ENCODE assay signal across 8 mouse cellular contexts in the genomic region with DNA sequence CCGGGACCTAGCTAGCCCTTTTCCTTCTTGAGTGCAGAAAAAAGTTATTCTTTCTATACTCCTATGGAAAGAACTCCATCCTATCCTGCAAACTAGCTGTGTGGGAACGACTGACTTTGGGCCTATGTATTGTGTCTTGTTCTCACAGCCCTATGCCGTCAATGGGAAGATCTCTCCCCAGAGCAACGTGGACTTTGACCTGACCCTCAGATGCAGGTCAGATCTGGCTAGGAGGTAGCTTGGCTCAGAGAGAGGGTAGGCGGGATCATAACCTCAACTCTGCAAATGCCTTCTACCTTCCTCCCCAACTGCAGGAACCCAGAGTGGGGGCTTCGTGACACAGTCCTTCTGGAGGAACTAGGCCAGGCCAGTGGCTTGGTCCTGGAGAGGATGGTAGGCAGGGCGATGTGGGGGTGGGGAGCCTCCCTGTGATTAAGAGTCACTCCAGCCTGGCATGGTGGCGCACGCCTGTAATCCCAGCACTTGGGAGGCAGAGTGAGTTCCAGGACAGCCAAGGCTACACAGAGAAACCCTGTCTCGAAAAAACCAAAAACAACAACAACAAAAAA. TPM values are rescaled to one million over a fixed set of nuclear protein-coding genes. Genes with fewer than 3 reads are reported as not detected.
DNase-seq lines count a peak whose midpoint lies in the region; ATAC-seq and TF ChIP-seq lines count a peak whose summit lies in the region.

No protein-coding gene starts in this region.

- WGBS in hindbrain, embryonic 13.5 days = 58% methylated on average over 10 of the region's 10 CpGs

- in situ Hi-C loops in CH12.LX (cut with MboI; ENCODE audit: low pct_ligation_motif_present, low pct_unique_long_range_greater_than_20kb, low sequenced_read_pairs) = no loop called here

- TF ChIP-seq CTCF in CH12.LX (conservative IDR thresholded peaks at IDR 0.05 in 1 of 2, IDR thresholded peaks at IDR 0.05 in 1 of 2; ENCODE audit: low read depth in 2 of 2, low read length in 2 of 2) = no peak

- peak; percentile 43 for DNase-seq in adrenal gland, adult 2 months
- DNase-seq in adrenal gland, postnatal 25 days = no peak
- no peak for DNase-seq in CH12.LX (ENCODE audit: extremely low read depth)
- DNase-seq in liver = peak; percentile 27
- DNase-seq in yolk sac, embryonic 10.5 days (ENCODE audit: low spot score) = peak; percentile 76
- DNase-seq in spleen, postnatal 36 days (ENCODE audit: low spot score in 2 of 2) = no peak
- no peak for DNase-seq in lung, postnatal 4 days

- no peak for TF ChIP-seq RAD21 in CH12.LX (IDR thresholded peaks at IDR 0.05; ENCODE audit: low read depth, low read length)

- ATAC-seq in hindbrain, embryonic 13.5 days (ENCODE audit: low FRiP score) = no peak

- peak overlapping the region; percentile 63 for H3K9ac ChIP-seq in CH12.LX (ENCODE audit: insufficient read depth, low read depth)
- H3K9ac ChIP-seq in hindbrain, embryonic 13.5 days = peak overlapping the region; percentile 87

- dilution Hi-C loops in CH12.LX (cut with MboI; ENCODE audit: extremely low pct_ligation_motif_present, extremely low pct_unique_long_range_greater_than_20kb, low sequenced_read_pairs) = no loop called here

- TF ChIP-seq EP300 in CH12.LX (IDR thresholded peaks at IDR 0.05; ENCODE audit: low read length) = no peak

- peak overlapping the region; percentile 22 to 93 (median 63) for H3K4me3 ChIP-seq in CH12.LX (replicated peaks in 1 of 3; ENCODE audit: low read depth in 2 of 3, low read length in 2 of 3, poor library complexity in 1 of 3)
- peak overlapping the region; percentile 80 for H3K4me3 ChIP-seq in hindbrain, embryonic 13.5 days

- TF ChIP-seq POLR2A in CH12.LX (IDR thresholded peaks at IDR 0.05; ENCODE audit: low read depth, low read length) = no peak

- H3K4me2 ChIP-seq in CH12.LX (ENCODE audit: insufficient read depth, low read depth, poor library complexity, severe bottlenecking) = peak overlapping the region; percentile 39
- peak overlapping the region; percentile 96 for H3K4me2 ChIP-seq in hindbrain, embryonic 13.5 days

- H3K27ac ChIP-seq in CH12.LX (ENCODE audit: insufficient read depth, low read depth) = no peak overlapping the region
- peak overlapping the region; percentile 97 for H3K27ac ChIP-seq in hindbrain, embryonic 13.5 days

- H3K79me2 ChIP-seq in CH12.LX (replicated peaks; ENCODE audit: control insufficient read depth, extremely low read depth, insufficient read depth, poor library complexity, severe bottlenecking) = no peaks in the 10 kb centered on the region

- H3K36me3 ChIP-seq in CH12.LX (replicated peaks in 1 of 2; ENCODE audit: control insufficient read depth in 1 of 2, insufficient read depth in 1 of 2, low read length in 1 of 2) = peaks cover 25 to 48% of the 10 kb centered on the region in 2 experiments
- H3K36me3 ChIP-seq in hindbrain, embryonic 13.5 days = peaks cover 22% of the 10 kb centered on the region

- no peaks in the 10 kb centered on the region for H3K9me3 ChIP-seq in CH12.LX (replicated peaks; ENCODE audit: low read length)
- H3K9me3 ChIP-seq in hindbrain, embryonic 13.5 days = no peaks in the 10 kb centered on the region

- H3K27me3 ChIP-seq in CH12.LX (replicated peaks) = peaks cover 15% of the 10 kb centered on the region
- no peaks in the 10 kb centered on the region for H3K27me3 ChIP-seq in hindbrain, embryonic 13.5 days

- peaks cover 6 to 18% of the 10 kb centered on the region in 2 experiments for H3K4me1 ChIP-seq in CH12.LX (ENCODE audit: control insufficient read depth in 1 of 2, insufficient read depth in 2 of 2)
- H3K4me1 ChIP-seq in hindbrain, embryonic 13.5 days (replicated peaks) = peaks cover 46% of the 10 kb centered on the region

TF ChIP-seq in CH12.LX, 34 proteins besides CTCF, POLR2A, EP300 and RAD21:
- TF ChIP-seq ZKSCAN1 (IDR thresholded peaks at IDR 0.05; ENCODE audit: borderline replicate concordance, low read depth, low read length) = no peak
- TF ChIP-seq MAX (IDR thresholded peaks at IDR 0.05; ENCODE audit: low read length) = no peak
- no peak for TF ChIP-seq POLR2AphosphoS2 (IDR thresholded peaks at IDR 0.05; ENCODE audit: low read depth, low read length)
- no peak for TF ChIP-seq MAFK (IDR thresholded peaks at IDR 0.05; ENCODE audit: insufficient replicate concordance, low read length)
- no peak for TF ChIP-seq PAX5 (IDR thresholded peaks at IDR 0.05; ENCODE audit: low read length)
- no peak for TF ChIP-seq E2F4 (IDR thresholded peaks at IDR 0.05; ENCODE audit: insufficient replicate concordance, low read depth, low read length)
TF ChIP-seq in CH12.LX: peak in this region for 0.

RNA-seq across cellular contexts. Expression of gene Mettl26, which starts 1.6 kb away (rescaled TPM):
- 100 to 1,000 TPM in 1 of 2 experiments, 10 to 100 TPM in 1; 90.9 to 141 TPM for total RNA-seq in adrenal gland, adult 2 months (2021)
- 350 and 376 TPM in 2 replicates for polyA plus RNA-seq in adrenal gland, adult 2 months (2012; rRNA removed)
- total RNA-seq in adrenal gland, postnatal 25 days (2021) = 116 and 144 TPM in 2 replicates
- total RNA-seq in CH12.LX (2012; rRNA removed) (43.6 and 52.5 TPM in 2 replicates), CH12.LX (2014; rRNA removed) (31.9 and 33.0 TPM in 2 replicates)
- polyA plus RNA-seq in CH12.LX (2012; ENCODE audit: insufficient read length, low read depth) = 29.8 and 32.0 TPM in 2 replicates
- polyA plus RNA-seq in hindbrain, embryonic 13.5 days (2015; fragmentation: Nextera tagmentation; extraction: Ambion mirVana) = 63.0 and 65.7 TPM in 2 replicates

RNA-seq across cellular contexts. Expression of gene Wfikkn1, which starts 4.2 kb away (rescaled TPM):
- total RNA-seq in adrenal gland, adult 2 months (2021) = 1 to 10 TPM in 1 of 2 experiments, under 1 TPM in 1; 0.52 to 2.1 TPM
- 2.1 and 2.5 TPM in 2 replicates for polyA plus RNA-seq in adrenal gland, adult 2 months (2012; rRNA removed)
- total RNA-seq in adrenal gland, postnatal 25 days (2021) = 2.7 and 3.3 TPM in 2 replicates
- total RNA-seq in CH12.LX (2012; rRNA removed) (0.25 and 0.34 TPM in 2 replicates), CH12.LX (2014; rRNA removed) (0.11 TPM in 1 of 2 replicates, not detected in the other)
- 0.48 and 0.69 TPM in 2 replicates for polyA plus RNA-seq in CH12.LX (2012; ENCODE audit: insufficient read length, low read depth)
- 0.45 and 0.63 TPM in 2 replicates for polyA plus RNA-seq in hindbrain, embryonic 13.5 days (2015; fragmentation: Nextera tagmentation; extraction: Ambion mirVana)

RNA-seq across cellular contexts. Expression of gene Mcrip2, which starts 7.9 kb away (rescaled TPM):
- 100 to 1,000 TPM; 302 to 466 TPM for total RNA-seq in adrenal gland, adult 2 months (2021)
- polyA plus RNA-seq in adrenal gland, adult 2 months (2012; rRNA removed) = 1,490 and 1,757 TPM in 2 replicates
- total RNA-seq in adrenal gland, postnatal 25 days (2021) = 479 and 493 TPM in 2 replicates
- total RNA-seq in CH12.LX (2012; rRNA removed) (16.1 and 16.5 TPM in 2 replicates), CH12.LX (2014; rRNA removed) (0.82 and 1.4 TPM in 2 replicates)
- polyA plus RNA-seq in CH12.LX (2012; ENCODE audit: insufficient read length, low read depth) = 1.7 and 2.2 TPM in 2 replicates
- polyA plus RNA-seq in hindbrain, embryonic 13.5 days (2015; fragmentation: Nextera tagmentation; extraction: Ambion mirVana) = 11.4 and 11.7 TPM in 2 replicates

RNA-seq across cellular contexts. Expression of gene Wdr90, which starts 15.1 kb away (rescaled TPM):
- total RNA-seq in adrenal gland, adult 2 months (2021) = 10 to 100 TPM; 13.9 to 15.1 TPM
- polyA plus RNA-seq in adrenal gland, adult 2 months (2012; rRNA removed) = 75.1 and 83.0 TPM in 2 replicates
- total RNA-seq in adrenal gland, postnatal 25 days (2021) = 26.7 and 28.0 TPM in 2 replicates
- total RNA-seq in CH12.LX (2012; rRNA removed) (31.9 and 38.0 TPM in 2 replicates), CH12.LX (2014; rRNA removed) (16.0 and 17.5 TPM in 2 replicates)
- polyA plus RNA-seq in CH12.LX (2012; ENCODE audit: insufficient read length, low read depth) = 19.9 and 23.8 TPM in 2 replicates
- 19.4 and 19.8 TPM in 2 replicates for polyA plus RNA-seq in hindbrain, embryonic 13.5 days (2015; fragmentation: Nextera tagmentation; extraction: Ambion mirVana)

RNA-seq across cellular contexts. Expression of gene Rhot2, which starts 31.8 kb away (rescaled TPM):
- 100 to 1,000 TPM; 107 to 127 TPM for total RNA-seq in adrenal gland, adult 2 months (2021)
- polyA plus RNA-seq in adrenal gland, adult 2 months (2012; rRNA removed) = 180 and 193 TPM in 2 replicates
- total RNA-seq in adrenal gland, postnatal 25 days (2021) = 124 and 130 TPM in 2 replicates
- total RNA-seq in CH12.LX (2012; rRNA removed) (16.2 and 26.1 TPM in 2 replicates), CH12.LX (2014; rRNA removed) (17.3 and 19.5 TPM in 2 replicates)
- polyA plus RNA-seq in CH12.LX (2012; ENCODE audit: insufficient read length, low read depth) = 33.8 and 51.5 TPM in 2 replicates
- polyA plus RNA-seq in hindbrain, embryonic 13.5 days (2015; fragmentation: Nextera tagmentation; extraction: Ambion mirVana) = 14.5 and 15.9 TPM in 2 replicates

Comparison
In these comparisons a context has a peak if more than half of its experiments do, and no peak if none do; other contexts are left out.
1. DNase-seq: peak in adrenal gland, adult 2 months (single experiment), liver (single experiment) and yolk sac, embryonic 10.5 days (single experiment); none in adrenal gland, postnatal 25 days (single experiment), CH12.LX (single experiment), spleen, postnatal 36 days (0 of 2) and lung, postnatal 4 days (0 of 2).
2. RNA of gene Mcrip2, which starts 7.9 kb away (total RNA-seq): 479 to 493 TPM in adrenal gland, postnatal 25 days and 302 to 466 TPM in adrenal gland, adult 2 months; 0.82 to 16.5 TPM in CH12.LX; every median in the first group is over 10 times any median in the second.